Mouse (Mus musculus): ENCODE data around the gene Dhx36. TPM values are rescaled to one million over a fixed set of nuclear protein-coding genes. Genes with fewer than 3 reads are reported as not detected.

Dhx36 gene
- total RNA-seq, 2 experiments from 2014 or later: 30.9 to 33.0 TPM

GRCm38 (mm10) chr3:62433675-62434074 lies 73.1 kb downstream of the Dhx36 start:
- no peak for ATAC-seq (ENCODE audit: poor library complexity, severe bottlenecking)

GRCm38 (mm10) chr3:62418387-62419138 lies 88.2 kb downstream of the Dhx36 start:
- no peak for ATAC-seq (ENCODE audit: poor library complexity, severe bottlenecking)

Other genes starting within 250 kb of the Dhx36 start
- gene Arhgef26, start 168.7 kb downstream of the Dhx36 start, total RNA-seq (2015): not detected in 2 replicates
- 0.07 TPM in 1 of 2 replicates, not detected in the other for gene Arhgef26, start 168.7 kb downstream of the Dhx36 start, total RNA-seq (2017)
- gene Gpr149, start 98.1 kb upstream of the Dhx36 start, total RNA-seq (2015): 0.29 TPM in 1 of 2 replicates, not detected in the other
- gene Gpr149, start 98.1 kb upstream of the Dhx36 start, total RNA-seq (2017): 0.26 TPM in 1 of 2 replicates, not detected in the other

Measured in megakaryocyte, adult 5-6 weeks (primary cell).